Mouse (Mus musculus): ENCODE measurements around the gene Prune2.

GRCm38 (mm10) chr19:16950051-16950450 is 5.9 kb upstream of the Prune2 start:
- TF ChIP-seq EP300 (IDR thresholded peaks at IDR 0.05) (no peak), CTCF (IDR thresholded peaks at IDR 0.05) (no peak)
